Mouse (Mus musculus) midbrain, postnatal 0 days (tissue): ENCODE measurements around the gene Tnfaip8l2. TPM values are rescaled to one million over a fixed set of nuclear protein-coding genes. Genes with fewer than 3 reads are reported as not detected.
"Not testable (repeated sequence)": the region's sequence is repeated elsewhere in the genome, so short reads cannot be mapped to it uniquely, and the experiment has no call there.

Source experiments
- ATAC-seq: fragments of 200-750 bp; cut with Nextera tagmentation; 2 replicates; pipeline ENCODE4 v1.8.0; 2017; ENCODE audit warnings: moderate number of reproducible peaks, mild to moderate bottlenecking, moderate TSS enrichment, moderate library complexity; ENCODE audit not compliant: low FRiP score
- DNase-seq: peaks from one replicate; pipeline ENCODE4 v3.0.0-alpha.2; 2015; ENCODE audit warnings: low spot score
- H3K27ac ChIP-seq: fragments of 300-500 bp; sonication (generic); 2 replicates; pipeline ENCODE4 v1.5.1; 2014; ENCODE audit warnings: low read depth, mild to moderate bottlenecking, low read length, mixed read lengths
- H3K27me3 ChIP-seq: fragments of 300-500 bp; sonication (generic); 2 replicates; pipeline ENCODE4 v1.6.1; 2014; ENCODE audit warnings: low read length, control low read depth, mixed read lengths; ENCODE audit not compliant: insufficient read depth
- H3K36me3 ChIP-seq: fragments of 300-500 bp; sonication (generic); 2 replicates; pipeline ENCODE4 v1.6.1; 2014; ENCODE audit warnings: low read length, control low read depth, mixed read lengths; ENCODE audit not compliant: insufficient read depth
- H3K4me1 ChIP-seq: fragments of 300-500 bp; sonication (generic); 2 replicates; pipeline ENCODE4 v1.6.1; 2014; ENCODE audit warnings: mild to moderate bottlenecking, control low read depth, antibody characterized with exemption, low read length, mixed read lengths; ENCODE audit not compliant: insufficient read depth
- H3K4me2 ChIP-seq: fragments of 300-500 bp; sonication (generic); 2 replicates; pipeline ENCODE4 v1.6.1; 2014; ENCODE audit warnings: low read depth, mild to moderate bottlenecking, low read length, mixed read lengths; ENCODE audit not compliant: poor library complexity, severe bottlenecking
- H3K4me3 ChIP-seq: fragments of 300-500 bp; sonication (generic); 2 replicates; pipeline ENCODE4 v1.5.1; 2014; ENCODE audit warnings: low read depth, mild to moderate bottlenecking, low read length, moderate library complexity
- H3K9ac ChIP-seq: fragments of 300-500 bp; sonication (generic); replicated peaks from 2 replicates; pipeline ENCODE4 v1.6.1; 2014; ENCODE audit warnings: mild to moderate bottlenecking, low read length, moderate library complexity, mixed read lengths; ENCODE audit not compliant: poor library complexity, severe bottlenecking
- H3K9me3 ChIP-seq: fragments of 300-500 bp; sonication (generic); 2 replicates; pipeline ENCODE4 v1.6.1; 2016; ENCODE audit warnings: low read length, control low read depth
- CTCF ChIP-seq: IDR thresholded peaks from 2 replicates; pipeline ENCODE4 v1.5.1; 2016; ENCODE audit warnings: antibody characterized with exemption, mild to moderate bottlenecking
- WGBS: fragments of 180-500 bp; shearing (Covaris S2); extraction: QIAGEN DNeasy Blood & Tissue Kit; methylation state at CpG from one replicate; pipeline ENCODE4 v1.1.7; 2014; 5-methylcytosine and 5-hydroxymethylcytosine counted together
- polyA plus RNA-seq: library from polyadenylated mRNA; unstranded; fragments of >200 nt; fragmentation: Nextera tagmentation; extraction: Ambion mirVana; gene quantifications from 2 replicates; pipeline ENCODE4 v1.2.1, GENCODE M21; 2015
- total RNA-seq: library from RNA; depleted of rRNA; stranded (reverse); fragments of >200 nt; gene quantifications from 2 replicates; pipeline ENCODE4 v1.2.3, GENCODE M21; 2014

Tnfaip8l2 gene
- total and polyA plus RNA-seq, 2 experiments from 2014 or later, result 0.93 to 2.8 TPM

DNA sequence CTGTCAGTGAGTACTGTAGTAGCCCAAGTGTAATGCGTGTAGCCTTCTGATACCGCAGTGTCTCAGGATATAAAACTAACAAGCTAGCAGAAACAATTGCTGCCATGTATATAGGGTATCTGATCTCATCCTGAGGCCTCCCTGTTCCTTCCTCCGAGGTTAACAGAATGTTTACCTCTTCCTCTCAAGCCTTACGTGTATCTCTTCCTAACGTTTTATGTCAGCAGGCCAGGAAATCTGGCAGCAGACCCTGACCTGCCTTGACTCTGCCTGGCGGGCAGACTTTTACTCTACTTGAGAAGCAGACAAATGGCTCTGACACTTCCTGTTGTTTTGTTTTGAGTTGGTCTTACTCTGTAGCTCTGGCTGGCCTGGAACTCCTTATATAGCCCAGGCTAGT lies 20.6 kb downstream of the Tnfaip8l2 start:
- DNase-seq (no peak), ATAC-seq (no peak)
- no peaks in the 10 kb centered on the region for H3K9me3 ChIP-seq
- no peak overlapping the region for H3K9ac ChIP-seq
- no peaks in the 10 kb centered on the region for H3K4me1 ChIP-seq
- H3K27me3 ChIP-seq, result no peaks in the 10 kb centered on the region
- H3K4me2 ChIP-seq, result no peak overlapping the region
- no peak for TF ChIP-seq CTCF
- H3K36me3 ChIP-seq, result peaks cover 37% of the 10 kb centered on the region
- H3K27ac ChIP-seq, result no peak overlapping the region
- 92% methylated on average over 6 of the region's 6 CpGs for WGBS
- H3K4me3 ChIP-seq, result no peak overlapping the region

DNA sequence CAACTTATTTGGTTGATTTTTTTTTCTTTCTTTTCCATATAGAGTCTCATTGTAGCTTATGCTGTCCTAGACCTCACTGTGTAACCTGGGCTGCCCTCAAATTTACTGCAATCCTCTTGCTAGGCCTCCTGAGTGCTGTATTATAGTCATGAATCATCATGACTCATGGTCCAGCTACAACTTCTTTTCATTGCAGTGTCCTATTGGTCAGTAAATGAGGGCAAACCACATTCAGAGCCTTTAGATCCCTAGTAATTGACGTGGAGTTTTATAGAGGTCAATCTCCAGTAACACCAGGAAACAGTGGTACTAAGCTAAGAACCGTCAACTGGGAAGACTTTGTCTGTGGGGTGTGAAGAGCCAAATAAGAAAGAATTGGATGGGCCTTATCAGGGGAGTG lies 24.4 kb downstream of the Tnfaip8l2 start:
- DNase-seq (no peak), ATAC-seq (no peak)
- Histone ChIP-seq H3K27ac (no peak overlapping the region), H3K4me2 (no peak overlapping the region), H3K36me3 (peaks cover 51% of the 10 kb centered on the region), H3K9ac (no peak overlapping the region), H3K4me1 (0 out of 2 replicates have a peak, but pooled peaks cover 1% of the 10 kb centered on the region), H3K4me3 (no peak overlapping the region), H3K27me3 (no peaks in the 10 kb centered on the region), H3K9me3 (no peaks in the 10 kb centered on the region)
- 94% methylated on average over 2 of the region's 2 CpGs for WGBS
- no peak for TF ChIP-seq CTCF

DNA sequence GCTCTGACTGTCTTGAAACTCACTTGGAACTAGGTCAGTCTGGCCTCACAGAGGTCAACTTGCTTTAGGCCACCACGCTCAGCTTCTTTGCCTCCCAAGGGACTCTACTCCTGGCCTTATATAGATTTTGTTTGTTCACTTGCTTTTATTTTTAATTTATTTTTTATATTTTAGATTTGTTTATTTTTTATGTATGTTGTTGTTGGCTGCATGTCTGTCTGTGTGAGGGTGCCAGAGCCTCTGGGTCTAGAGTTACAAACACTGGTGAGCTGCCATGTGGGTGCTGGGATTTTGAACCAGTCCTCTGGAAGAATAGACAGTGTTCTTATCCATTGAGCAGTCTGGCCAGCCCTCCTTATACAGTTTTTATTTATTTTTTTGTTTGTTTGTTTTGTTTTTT lies 29.4 kb downstream of the Tnfaip8l2 start:
- no peak for ATAC-seq
- Histone ChIP-seq H3K4me2 (no peak overlapping the region), H3K4me3 (no peak overlapping the region), H3K9ac (no peak overlapping the region), H3K9me3 (no peaks in the 10 kb centered on the region), H3K27ac (no peak overlapping the region), H3K4me1 (0 out of 2 replicates have a peak, but pooled peaks cover 3% of the 10 kb centered on the region), H3K36me3 (peaks cover 14% of the 10 kb centered on the region), H3K27me3 (no peaks in the 10 kb centered on the region)
- no peak for DNase-seq
- WGBS, result 100% methylated on average over 1 of the region's 1 CpGs
- no peak for TF ChIP-seq CTCF

DNA sequence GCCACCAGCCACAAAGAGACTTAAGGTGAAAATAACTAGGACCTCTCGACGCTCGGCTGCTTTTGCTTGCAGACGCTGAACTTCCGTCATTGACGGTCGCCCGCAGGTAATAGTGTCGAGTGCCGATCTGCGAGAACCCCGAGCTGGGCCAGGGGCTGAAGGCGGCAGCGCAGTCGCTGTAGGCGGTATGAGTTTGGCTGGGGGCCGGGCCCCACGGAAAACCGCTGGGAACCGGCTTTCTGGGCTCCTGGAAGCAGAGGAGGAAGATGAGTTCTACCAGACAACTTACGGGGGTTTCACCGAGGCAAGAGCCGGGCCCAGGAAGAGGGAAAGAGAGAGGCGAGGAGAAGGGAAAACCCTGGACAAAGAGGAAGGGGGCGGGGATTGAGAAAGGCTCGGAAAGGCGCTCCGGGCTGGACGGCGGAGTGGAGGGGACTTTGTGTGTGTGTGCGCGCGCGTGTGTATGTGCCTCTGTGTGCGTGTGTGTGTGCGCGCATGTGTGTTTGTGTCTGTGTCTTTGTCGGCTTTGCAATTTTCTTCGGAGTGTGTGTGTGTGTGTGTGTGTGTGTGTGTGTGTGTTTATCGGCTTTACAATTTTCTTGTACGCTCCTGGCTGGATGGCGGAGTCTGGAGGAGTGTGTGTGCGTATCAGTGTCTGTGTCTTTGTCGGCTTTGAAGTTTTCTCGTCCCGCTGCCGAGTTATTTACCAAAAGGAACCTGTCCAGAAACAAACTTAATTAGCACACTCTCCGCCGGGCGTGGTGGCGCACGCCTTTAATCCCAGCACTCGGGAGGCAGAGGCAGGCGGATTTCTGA lies 31.0 kb downstream of the Tnfaip8l2 start, which contains the start of gene Vps72:
Vps72 (plus strand) TSS at position 112 of the 816 bp plus-strand sequence.
- Histone ChIP-seq H3K27ac (peak within 1 kb of the TSS; percentile 85), H3K4me1 (0 out of 2 replicates have a peak, but pooled peaks cover 3% of the 10 kb centered on the region), H3K9ac (peak within 1 kb of the TSS; percentile 84), H3K4me3 (peak within 1 kb of the TSS; percentile 85), H3K4me2 (peak within 1 kb of the TSS; percentile 53), H3K36me3 (peaks cover 13% of the 10 kb centered on the region), H3K27me3 (no peaks in the 10 kb centered on the region), H3K9me3 (no peaks in the 10 kb centered on the region)
- peak; percentile 59; the same call in 1 of the 2 replicates for ATAC-seq
- DNase-seq, result peak; percentile 95
- whole genome bisulfite sequencing, result under 1% methylated on average over 53 of the region's 54 CpGs
- TF ChIP-seq CTCF, result no peak

DNA sequence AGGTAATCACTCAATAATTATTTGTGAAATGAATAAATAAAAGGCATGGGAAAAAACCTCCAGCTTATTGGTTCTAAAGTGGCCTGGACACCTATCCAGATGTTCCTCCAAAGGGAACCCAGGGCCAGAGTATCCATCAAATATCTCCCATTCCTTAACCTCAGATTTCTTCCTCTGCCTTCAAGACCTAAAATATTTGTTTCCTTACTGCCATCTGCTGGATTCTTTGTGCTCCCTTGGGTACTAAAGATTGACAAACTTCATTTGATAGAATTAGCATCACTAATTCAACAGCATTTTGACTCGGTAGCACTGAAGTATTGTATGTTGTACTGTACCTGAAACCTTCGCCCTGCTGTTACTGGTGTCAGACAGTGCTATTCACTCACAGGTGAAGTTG lies 34.3 kb downstream of the Tnfaip8l2 start:
- H3K27me3 ChIP-seq, result no peaks in the 10 kb centered on the region
- WGBS, result 61% methylated on average over 2 of the region's 2 CpGs
- no peak overlapping the region for H3K4me2 ChIP-seq
- peaks cover 9% of the 10 kb centered on the region; the same call in 1 of the 2 replicates for H3K4me1 ChIP-seq
- H3K36me3 ChIP-seq, result no peaks in the 10 kb centered on the region
- no peak overlapping the region for H3K9ac ChIP-seq
- no peak for ATAC-seq
- peak; percentile 12 for DNase-seq
- no peak overlapping the region for H3K27ac ChIP-seq
- no peaks in the 10 kb centered on the region for H3K9me3 ChIP-seq
- no peak overlapping the region for H3K4me3 ChIP-seq
- peak; percentile 57 for TF ChIP-seq CTCF

DNA sequence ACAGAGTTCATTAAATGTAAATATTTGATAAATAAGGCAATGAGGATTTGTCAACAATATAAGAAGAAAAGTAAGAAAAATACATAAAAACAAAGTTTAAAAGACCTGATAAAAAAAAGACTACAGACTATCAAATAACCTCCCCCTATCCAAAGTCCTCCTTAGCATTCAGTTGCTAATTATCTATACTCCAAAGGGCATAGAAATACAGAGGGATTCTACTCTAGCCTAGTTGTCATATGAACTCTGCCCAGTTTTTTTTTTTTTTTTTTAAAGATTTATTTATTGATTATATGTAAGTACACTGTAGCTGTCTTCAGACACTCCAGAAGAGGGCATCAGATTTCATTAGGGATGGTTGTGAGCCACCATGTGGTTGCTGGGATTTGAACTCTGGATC lies 34.9 kb downstream of the Tnfaip8l2 start:
- H3K9me3 ChIP-seq, DNase-seq, H3K36me3 ChIP-seq, ATAC-seq, H3K27me3 ChIP-seq, H3K9ac ChIP-seq, H3K4me1 ChIP-seq: not testable (repeated sequence)
- Histone ChIP-seq H3K4me2 (peak overlapping the region; percentile 55), H3K4me3 (peak overlapping the region; percentile 92), H3K27ac (0 out of 2 replicates have a peak overlapping the region, but pooled peaks have one; percentile 32)
